Mouse (Mus musculus) ovary, postnatal 36 days (tissue): ENCODE measurements around the gene Amer2.
A peak's percentile ranks its signal among the peaks of the same experiment; 100 is the strongest.

ENCODE experiments used
- DNase-seq: peaks from one replicate; pipeline ENCODE4 v3.0.0; 2022; ENCODE audit warnings: low spot score, mixed read lengths

Gene Amer2

DNA sequence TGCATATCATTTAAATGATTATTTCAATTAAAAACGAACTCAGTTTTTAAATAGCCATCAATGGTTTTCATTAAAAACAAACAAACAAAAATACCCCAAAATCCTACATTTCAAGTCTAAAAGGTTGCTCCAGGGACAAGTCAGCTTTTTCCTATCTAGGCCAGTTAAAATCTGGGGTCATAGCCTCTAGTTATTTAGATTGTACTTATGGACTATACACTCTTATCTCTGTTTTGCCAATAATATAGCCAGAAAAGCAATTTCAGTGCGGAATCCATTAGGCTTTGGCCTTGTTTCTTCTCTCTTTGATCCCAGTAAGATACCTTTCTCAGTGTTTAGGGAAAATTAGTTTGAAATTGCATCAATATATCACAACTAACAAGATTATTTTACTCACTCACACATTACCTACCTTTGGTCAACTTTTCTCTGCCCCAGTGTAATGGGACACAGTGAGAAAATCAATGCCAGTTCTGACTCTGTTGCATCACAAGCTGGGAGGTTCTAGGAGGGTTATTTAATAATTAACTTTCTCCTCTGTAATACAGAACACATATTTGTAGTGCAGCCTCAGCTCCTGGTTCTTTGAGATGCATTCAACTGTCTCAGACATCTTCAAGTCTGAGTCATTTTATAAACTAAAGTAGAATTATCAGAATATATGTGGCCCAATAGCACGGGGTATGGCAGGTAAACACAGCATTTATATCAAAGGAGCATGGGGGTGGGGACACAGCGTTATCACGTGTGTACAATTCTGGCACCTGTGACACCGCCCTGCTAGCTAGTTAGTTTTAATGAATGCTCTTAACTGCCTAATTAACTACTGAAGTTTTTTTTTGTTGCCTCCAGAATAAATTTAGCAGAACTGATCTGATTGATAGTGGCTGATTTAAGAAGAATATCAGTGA, 13.8 kb downstream of the Amer2 start:
- DNase-seq = no peak

DNA sequence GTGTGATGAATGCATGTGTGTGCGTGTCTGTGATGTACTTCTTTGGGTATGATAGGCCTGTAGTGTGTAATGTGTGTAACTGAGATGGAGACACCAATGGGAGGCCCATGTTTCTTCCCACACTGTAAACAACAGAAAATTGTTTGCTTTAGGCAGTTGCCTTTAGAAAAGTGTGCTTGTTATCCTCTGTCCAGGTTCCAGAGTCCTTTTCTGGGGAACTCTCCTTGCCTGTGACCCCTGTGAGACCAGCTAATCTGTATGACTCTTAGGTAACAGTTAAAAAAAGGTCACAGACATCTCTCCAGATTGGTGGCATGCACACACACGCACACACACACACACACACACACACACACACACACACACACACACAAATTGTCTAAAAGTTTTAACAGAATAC, 15.3 kb downstream of the Amer2 start:
- DNase-seq = no peak

DNA sequence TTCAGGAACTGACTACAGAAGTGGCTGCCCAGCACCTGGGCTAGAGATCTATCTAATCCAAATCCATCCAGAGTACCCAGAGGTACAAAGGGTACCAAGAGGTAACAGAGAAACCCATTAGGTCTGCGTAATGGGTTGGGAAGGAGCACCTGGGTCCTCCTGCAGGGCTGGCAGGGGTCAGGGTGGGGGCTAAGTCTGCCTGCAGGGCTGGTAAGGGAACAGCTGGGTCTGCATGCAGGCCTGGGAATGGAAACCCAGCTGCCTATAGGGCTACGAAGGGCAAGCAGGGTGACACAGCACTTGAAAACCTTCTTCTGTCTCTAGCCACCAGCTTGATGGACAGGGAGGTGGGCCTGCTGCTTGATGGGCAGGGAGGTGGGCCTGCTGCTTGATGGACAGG, 19.1 kb downstream of the Amer2 start:
- no peak for DNase-seq

DNA sequence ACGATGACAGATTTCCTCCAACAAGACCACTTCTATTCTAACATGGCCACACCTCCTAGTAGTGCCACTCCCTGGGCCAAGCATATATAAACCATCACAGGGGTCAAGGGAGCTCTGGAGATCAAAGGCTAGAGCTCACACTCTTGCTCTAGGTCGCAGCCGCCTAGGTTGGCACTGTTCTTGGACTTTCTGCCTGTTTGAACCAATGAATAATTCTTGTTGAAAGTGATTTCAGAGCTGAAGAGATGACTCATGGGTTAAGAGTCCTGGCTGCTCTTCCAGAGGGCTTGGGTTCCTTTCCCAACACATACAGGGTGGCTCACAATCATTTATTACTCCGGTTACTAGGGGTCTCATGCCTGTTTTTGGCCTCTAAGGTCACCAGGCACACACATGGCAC, 24.3 kb downstream of the Amer2 start:
- no peak for DNase-seq

DNA sequence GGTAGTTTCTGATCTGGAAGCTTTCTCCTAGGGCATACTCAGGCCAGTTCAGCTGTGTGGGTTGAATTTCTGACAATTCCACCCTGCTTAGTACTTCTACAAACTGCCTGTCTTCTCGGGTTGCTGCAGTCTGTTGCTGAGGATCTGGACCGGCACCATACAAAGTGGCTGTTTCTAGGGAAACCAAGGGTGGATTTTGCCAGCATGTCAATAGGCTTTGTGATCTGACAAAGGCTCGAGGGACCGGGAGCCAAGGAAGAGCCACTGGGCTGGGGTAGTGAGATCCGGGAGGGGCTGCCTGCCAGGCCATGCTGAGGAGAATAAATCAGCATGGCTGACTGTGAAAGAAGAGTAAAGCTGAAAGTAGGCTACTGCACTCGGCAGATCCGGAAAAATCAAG, 25.8 kb downstream of the Amer2 start:
- no peak for DNase-seq

DNA sequence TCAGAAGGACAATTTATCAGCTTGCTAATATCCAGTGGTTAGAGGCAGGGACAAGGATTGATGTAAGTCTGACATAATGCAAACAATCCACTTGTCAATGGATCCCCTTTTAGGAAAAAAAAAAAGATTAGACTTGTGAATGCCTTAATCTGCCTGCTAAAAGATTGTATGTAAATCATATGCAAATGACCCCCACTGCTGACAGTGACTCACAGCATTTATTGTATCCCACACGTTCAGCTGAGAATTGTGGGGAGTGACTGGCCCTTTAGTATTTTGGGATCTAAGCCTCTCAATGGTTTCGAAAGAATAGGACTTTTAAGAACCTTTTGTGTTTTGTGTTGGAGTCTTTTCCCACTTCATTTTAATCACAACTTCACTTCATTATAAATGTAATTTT, 30.2 kb downstream of the Amer2 start:
- no peak for DNase-seq

DNA sequence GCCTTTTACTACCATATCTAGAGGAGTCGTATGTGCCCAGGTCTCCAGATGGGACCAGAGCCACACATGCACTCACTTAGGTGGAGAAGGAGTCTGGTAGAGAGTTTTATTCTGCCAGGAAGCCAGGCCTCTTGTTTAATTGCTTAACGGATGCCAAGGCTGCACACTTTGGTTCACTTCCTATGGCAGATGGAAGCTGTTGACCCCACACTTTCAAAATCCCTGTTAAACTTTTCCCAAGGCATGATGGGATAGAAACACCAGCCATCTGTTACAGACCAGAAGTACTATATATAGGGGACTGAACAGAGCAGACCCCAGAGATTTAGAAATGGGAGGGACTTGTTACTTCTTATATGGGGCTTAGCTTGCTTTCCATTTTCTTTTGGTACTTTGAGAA, 32.8 kb downstream of the Amer2 start:
- no peak for DNase-seq

DNA sequence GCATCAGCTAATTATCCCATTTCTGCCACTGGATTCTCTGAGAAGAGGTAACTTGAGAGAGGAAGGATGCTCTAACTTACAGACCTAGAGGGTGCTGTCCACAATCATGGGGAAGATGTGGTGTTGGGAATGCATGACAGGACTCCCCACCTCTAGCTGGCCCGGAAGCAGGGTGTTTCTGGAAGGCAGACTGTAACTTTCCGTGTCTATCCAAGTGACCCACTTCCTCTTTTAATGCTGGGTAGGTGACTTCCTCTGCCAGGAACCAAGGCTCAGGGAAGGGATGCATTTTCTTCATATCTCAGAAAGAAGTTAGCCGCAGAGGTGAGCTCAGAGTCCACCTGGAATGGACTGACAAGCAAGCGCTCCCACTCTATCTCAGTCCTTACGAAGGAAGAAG, 33.5 kb downstream of the Amer2 start:
- no peak for DNase-seq

DNA sequence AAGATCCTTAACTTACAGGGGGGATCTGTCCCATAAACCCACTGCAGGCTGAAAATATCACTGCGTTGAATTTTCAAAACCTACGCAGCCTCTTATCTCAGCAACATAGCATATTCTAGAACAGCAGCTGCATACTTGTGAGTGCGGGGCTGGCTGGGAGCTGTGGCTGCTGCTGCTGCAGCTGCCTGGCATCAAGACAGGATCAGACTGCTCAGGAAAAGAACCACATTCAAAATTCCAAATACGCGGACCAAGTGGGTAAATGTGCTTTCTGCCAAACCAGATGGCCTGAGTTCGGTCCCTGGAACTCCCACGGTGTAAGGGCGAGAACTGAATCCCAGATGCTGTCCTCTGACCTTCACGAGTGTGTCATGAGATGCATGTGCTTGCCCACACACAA, 34.3 kb downstream of the Amer2 start:
- no peak for DNase-seq

DNA sequence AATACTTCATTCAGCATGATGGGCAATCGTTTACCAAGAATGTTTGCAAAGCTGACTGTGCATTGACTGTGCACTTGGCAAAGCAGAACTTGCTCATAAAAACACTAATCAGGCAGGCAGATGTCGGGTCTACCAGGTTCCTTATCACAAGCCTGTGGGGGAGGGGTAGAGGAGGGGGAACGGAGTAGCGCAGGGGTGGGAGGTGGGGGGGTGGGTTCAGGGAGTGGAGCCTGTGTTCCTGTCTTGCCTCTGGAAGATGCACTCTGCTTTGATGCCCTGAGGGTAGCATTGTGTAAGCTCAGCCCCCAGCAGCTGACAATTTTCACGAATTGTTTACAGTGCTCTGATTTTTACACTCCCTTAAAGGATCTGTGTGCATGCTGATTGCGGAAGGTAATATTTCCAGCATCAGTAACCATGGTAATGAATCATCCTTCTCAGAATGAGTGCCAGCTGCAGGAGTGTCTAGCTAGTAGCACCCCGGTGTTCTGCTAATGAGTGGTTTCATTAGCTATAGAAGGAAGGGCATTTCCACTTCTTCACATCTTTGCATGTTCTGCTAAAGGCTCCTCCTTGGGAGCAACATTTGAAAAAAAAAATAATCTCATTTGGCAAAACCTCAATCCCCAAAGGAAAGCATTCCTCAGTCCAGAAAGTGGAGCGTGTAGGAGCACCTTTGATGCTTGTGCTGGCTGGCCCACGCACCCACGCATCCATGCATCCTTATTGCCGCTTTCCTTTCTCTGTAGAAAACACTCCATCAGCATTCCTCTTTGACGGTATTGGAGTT, 36.8 kb downstream of the Amer2 start:
- no peak for DNase-seq

DNA sequence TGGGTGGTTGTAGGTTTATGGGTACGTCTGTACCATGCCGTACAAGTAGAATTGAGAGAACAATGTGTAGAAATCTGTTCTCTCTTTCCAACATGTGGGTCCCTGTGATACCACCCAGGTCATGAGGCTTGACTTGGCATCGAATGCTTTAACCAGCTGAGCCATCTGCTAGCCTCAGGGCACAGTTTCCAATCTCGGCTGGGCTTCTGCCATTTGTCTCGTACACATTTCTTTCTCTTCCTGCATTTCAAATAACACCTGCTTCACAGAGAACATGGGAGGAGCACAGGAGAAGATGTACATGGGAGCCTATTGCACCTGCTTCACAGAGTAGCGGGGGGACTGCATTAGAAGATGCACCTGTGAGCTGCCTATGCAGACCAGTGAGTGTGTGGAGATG, 38.2 kb downstream of the Amer2 start:
- no peak for DNase-seq

DNA sequence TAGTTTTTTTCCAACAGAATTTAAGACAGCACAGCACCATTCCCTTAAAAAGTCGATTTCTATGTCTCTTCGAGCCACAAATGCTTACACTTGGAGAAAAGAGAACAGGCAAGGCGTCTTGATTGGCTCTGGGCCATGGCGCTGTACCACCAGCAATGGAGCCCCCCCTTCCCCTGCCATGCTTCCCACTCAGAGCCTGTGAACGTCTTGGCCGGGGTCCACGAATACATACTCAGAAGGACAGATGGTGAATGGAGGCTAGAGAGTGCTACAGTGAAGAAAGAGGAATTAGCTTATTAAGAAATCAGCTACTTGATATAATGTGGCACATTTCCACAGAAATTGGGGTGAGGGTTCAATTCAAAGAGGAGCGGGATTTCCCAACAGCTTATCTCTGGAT, 41.6 kb downstream of the Amer2 start:
- DNase-seq = peak; percentile 16

DNA sequence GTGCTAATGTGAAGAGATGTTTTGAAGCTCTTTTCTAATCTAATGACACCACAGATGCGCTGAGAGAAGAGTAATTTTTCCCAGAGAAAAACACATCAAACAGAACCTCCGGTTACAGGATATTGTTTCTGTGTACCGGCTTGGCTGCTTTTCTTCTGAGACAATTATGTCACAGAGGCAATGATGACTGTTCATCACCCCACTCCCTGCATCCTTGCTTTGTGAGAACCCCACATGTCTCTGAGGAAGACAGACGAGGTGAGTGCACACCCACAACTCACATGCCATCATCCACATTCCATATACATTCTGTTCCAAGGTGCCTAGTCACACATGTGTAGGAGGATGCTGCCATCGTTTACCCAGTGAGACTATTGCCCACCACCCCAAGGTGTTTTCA, 44.9 kb downstream of the Amer2 start:
- DNase-seq = no peak

DNA sequence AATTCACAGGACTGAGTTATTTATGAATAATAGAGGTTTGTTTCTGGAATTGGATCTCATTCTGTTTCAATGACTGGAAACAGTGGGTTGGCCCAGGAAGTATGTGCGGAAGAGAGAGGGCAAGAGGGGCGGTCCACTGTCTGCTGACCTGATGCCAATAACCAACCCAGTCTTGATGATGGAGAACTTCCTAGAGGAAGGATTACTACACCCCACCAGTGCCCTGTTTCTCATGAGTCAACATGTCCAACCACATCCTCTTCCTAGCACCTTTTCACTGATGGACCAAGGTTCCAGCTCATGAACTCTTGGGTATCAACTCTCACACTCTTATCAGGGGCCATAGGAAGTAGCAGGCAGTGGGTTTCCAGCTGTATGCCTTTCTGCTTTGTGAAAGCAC, 49.9 kb downstream of the Amer2 start:
- DNase-seq = no peak

DNA sequence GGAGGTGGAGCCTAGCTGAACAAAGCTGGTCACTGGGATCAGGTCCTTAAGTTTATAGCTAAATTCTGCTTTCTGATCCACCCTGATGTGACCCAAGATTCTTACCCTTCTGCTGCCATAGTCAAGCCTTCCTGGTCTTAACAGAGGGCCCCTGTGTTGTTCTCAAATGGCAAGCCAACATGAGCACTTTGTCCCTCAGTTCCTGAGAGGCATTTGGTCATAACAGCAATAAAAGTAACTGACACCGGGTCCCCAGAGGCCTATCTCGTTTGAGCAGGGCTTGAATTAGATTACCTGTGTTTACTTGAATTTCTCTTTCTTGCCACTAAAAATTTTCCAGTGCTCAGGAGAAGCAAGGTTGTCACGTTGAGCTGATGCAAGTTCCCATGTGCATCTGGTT, 51.1 kb downstream of the Amer2 start:
- DNase-seq = no peak

DNA sequence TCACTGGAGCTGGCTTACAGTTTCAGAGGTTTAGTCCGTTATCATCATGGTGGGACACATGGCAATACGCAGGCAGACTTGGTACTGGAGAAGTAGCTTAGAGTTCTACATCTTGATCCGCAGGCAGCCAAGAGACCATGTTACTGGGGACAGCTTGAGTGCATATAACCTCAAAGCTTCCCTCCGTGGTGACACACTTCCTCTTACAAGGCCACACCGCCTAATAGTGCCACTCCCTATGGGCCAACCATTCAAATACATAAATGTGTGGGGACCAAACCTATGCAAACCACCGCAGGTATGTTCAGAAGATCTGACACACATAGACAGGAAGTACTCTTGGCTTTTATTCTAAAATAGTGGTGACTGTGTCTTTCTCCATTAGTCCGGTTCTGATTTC, 52.5 kb downstream of the Amer2 start:
- DNase-seq = no peak

DNA sequence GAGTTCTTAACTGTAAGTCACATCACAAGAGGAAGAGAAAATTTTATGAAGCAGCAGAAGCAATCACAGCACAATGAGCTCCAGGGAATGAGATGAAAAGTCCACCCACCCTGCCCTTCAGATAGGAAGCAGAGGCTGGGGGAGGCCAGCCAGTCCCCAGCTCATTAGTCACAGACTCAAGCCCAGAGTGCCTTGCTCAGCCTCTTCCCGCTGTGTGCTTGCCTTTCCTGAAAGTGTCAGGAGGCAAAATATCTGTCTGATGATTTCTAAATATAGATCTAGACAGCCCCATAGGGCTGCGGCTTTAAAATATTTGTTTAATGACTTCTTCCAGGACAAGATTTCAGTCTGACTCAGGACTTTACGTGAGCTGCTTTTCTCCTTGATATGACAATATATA, 54.8 kb downstream of the Amer2 start:
- DNase-seq = no peak

DNA sequence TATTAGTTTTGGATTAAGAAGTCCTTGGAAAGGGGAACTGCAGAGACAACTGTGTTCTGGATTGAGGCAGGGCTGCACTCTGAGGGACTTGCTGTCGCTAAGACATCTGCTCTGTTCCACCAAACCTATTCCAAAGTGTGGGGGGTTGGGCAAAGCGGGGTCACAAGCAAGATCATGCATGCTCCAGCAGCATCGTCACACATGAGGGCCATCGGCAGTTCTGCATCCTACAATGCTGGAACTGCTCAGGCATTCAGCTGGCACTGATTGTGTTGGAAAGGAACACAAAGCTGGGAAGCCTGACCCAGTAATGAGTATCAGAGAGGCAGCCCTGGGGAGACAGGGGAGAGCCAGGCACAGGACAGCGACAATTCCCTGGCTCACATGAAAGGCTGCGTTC, 56.5 kb downstream of the Amer2 start:
- no peak for DNase-seq

DNA sequence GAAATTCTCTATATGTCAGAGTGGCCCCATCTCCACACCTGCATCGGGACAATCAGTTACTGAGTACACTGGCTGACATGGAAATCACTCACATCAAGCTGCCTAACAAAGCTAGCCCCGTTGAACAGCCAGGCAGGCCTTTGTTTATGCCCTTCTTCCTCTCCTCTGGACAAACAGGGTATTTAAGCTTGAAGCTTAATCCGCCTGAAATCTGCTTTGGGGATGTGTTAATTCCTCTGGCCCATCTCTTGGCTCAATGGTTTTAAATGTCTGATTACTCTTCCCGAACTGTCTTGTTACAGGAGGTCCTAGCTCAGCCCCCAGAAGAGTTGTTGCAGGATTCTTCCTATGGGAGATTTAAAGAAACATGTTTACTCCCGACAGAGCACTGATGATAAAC, 58.5 kb downstream of the Amer2 start:
- no peak for DNase-seq

DNA sequence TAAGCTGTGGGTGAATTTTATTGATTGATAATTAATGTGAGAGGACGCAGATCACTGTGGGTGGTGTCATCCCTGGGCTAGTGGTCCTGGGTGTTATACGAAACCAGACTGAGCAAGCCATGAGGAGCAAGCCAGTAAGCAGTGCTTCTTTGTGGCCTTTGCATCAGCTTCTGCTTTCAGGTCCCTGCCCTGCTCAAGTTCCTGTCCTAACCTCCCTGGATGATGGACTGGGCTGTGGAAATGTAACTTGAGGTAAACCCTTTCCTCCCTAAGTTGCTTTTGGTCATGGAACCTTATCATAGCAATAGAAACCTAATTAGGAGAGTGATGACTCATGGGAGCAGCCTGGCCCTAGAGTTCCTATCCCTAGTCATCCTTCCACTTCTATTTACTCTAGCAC, 59.1 kb downstream of the Amer2 start:
- no peak for DNase-seq

DNA sequence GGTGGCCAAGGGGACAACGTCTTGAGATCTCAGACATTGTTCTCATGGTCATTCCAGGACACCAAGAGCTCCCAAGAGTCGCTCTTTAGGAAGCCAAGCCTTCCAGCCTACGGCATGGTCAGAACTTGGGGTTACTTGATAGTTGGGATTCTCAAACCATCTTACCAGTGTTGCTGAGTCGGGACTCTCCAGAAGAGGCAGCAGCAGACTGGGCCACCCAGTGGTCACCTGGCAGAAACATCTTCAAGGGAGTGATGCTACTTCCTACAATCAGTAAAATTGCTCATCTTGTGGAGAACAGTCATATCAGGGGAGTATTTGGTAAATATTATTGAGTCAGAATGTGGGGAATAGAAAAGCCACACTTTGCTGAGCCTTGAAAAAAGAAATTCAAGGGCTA, 62.5 kb downstream of the Amer2 start:
- peak; percentile 30 for DNase-seq

DNA sequence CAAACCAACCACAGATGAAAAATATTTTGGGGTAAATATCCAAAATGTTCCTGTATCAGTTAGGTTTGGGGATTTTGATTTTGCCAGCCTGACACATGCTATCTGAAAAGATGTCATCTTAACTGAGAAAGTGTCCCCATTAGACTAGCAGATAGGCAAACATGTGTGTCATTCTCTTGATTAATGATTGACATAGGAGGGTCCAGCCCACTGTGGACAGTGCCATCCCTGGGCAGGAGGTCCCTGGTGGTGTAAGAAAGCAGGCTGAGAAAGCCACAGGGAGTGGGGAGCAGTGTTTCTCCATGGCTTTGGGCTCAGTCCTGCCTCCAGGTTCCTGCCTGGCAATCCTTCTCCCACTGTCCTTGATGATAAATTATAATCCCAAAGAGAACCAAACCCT, 63.3 kb downstream of the Amer2 start:
- DNase-seq = no peak
